Mouse (Mus musculus) neutrophil, adult 5-6 weeks (primary cell): ENCODE measurements around the gene Rcor2. TPM values are rescaled to one million over a fixed set of nuclear protein-coding genes. Genes with fewer than 3 reads are reported as not detected.

Experiments
- ATAC-seq: fragments of 151-379, 151-347 bp; 2 replicates; pipeline ENCODE4 v1.8.0; 2017; ENCODE audit warnings: mild to moderate bottlenecking, moderate TSS enrichment; ENCODE audit not compliant: insufficient number of reproducible peaks, poor library complexity, low FRiP score, severe bottlenecking; ENCODE audit errors: extremely low read depth
- total RNA-seq: library from RNA; stranded (forward); fragments of 200-1000 nt; gene quantifications from 2 replicates; pipeline ENCODE4 v1.2.3, GENCODE M21; 2017

Gene Rcor2
- total RNA-seq, 1 experiment from 2014 or later: 2.4 TPM

DNA sequence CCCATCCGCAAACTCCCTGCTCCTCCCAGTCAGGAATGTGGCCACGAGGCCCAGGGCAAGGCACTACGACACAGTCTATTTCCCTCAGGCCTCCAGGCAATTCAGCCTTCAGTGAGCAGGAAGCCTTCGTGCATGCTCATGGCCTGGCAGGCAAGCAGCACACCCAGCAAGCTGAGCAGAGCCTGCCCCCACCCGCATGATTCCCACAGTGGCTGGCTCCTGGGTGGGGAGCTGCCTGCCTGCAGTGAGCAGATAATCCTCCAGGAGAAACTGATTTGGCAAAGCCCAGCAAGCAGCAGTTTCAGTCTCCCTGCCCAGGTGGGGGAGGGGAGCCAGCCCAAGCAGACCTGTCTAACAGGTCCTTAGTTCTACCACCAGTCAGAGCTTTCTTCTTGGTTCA lies 43.6 kb downstream of the Rcor2 start:
- no peak for ATAC-seq

DNA sequence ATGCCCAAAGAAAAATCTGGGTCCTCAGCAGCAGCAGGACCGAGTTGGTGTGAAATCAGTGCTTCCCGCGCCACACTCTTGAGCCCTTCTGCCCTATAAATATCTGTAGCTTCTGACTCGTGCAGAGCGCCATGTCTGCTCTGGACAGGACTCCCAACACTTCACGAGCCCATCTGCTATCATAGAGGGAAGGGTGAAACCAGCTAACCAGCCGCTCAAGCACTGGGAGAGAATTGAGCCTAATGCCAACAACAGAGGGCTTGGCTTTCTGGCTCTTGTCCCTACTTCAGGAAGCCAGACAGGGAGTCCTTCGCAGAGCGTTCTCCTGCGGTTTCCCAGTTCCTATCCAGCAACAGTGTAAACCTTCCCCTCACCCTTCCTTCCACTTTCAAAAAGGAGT lies 44.2 kb downstream of the Rcor2 start:
- no peak for ATAC-seq

DNA sequence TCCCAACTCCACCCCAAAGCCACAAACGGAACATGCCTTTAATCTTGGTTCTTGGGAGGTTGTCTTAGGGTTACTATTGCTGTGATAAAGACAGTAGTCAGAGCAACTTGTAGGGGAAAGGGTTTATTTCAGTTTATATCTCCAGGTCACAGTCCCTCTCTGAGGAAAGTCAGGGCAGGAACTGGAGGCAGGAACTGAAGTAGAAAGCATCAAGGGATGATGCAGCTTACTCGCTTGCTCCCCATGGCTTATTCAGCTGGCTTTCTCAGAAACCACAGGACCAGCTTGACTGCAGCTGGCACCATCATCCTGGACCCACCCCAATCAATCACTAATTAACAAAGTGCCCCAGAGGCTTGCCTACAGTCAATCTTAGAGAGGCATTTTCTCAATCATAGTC lies 46.5 kb downstream of the Rcor2 start:
- ATAC-seq: no peak

DNA sequence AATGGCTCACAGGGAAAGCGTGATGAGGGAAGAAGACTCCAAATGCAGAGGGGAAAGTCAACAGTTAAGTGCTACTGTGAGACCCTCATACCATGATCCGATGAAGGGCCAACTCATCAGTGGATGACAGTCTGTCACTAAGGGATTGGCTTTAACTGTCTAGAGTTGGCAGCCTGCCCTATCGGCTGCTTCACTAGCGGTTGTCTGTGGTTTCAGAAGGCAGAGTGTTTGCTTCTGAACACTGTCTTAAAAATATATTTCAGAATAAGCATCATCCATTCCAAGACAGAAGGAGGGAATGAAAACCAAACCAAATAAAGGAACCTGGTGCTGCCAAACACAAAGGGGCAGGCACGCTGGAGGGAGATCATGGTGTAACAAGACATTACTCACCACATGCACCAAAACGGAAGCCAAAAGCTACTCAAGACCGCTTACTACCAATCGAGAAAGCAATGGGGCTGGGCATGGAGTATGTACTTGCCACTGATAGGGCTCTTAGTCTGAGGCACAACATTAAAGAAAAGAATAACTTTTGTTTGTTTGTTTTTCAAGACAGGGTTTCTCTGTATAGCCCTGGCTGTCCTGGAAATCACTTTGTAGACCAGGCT lies 48.0 kb downstream of the Rcor2 start:
- ATAC-seq: no peak

- no peak for ATAC-seq
These were observed 48.5 kb downstream of the Rcor2 start for GRCm38 (mm10) chr19:7315587-7315984.

GRCm38 (mm10) chr19:7316822-7317221 lies 49.7 kb downstream of the Rcor2 start:
- ATAC-seq: no peak

GRCm38 (mm10) chr19:7317716-7318115 lies 50.6 kb downstream of the Rcor2 start:
- ATAC-seq: no peak

DNA sequence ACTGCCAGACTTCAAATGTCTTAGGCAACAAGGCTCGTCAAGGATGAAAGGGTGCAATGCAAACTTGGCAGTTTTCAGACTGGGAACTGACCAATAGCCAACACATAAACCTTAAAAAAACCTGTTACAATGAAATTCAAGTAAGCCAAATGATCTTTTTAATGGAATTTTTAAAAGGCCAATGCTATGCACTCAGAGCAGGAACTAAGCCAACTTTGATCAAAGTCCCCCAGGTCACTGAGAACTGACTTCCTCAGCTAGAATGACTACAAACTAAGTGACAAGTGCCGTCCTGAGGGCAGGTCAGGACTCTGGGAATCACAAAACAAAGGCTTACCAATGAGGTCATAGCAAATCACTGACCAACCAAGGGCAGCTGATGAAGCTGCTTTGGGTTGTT lies 53.1 kb downstream of the Rcor2 start:
- ATAC-seq: no peak

DNA sequence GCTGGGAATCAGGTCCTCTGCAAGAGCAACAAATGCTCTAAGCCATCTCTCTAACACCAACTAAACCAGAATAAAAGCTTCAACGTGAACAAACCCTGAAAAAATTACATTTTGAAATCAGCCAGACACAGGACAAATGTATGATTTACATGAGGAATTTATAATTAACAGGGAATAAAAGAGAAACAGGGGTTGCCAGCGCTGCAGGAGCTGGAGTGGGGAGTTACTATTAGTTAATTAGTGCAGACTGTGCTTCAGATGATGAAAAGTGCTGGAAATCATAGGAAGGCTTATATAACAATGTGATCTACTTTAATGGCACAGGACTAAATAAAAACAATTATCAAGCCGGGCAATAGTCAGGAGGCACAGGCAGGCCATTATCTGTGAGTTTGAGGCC lies 54.3 kb downstream of the Rcor2 start:
- ATAC-seq: no peak

Other genes starting within 250 kb of the Rcor2 start
- 211 and 225 TPM in 2 replicates for gene Fermt3, start 247.9 kb upstream of the Rcor2 start, total RNA-seq
- gene Stip1, start 227.4 kb upstream of the Rcor2 start, total RNA-seq: 73.9 and 81.6 TPM in 2 replicates
- 1.2 and 3.7 TPM in 2 replicates for gene Macrod1, start 210.5 kb upstream of the Rcor2 start, total RNA-seq
- 0.12 TPM in 1 of 2 replicates, not detected in the other for gene Flrt1, start 161.6 kb upstream of the Rcor2 start, total RNA-seq
- 45.5 and 48.9 TPM in 2 replicates for gene Otub1, start 61.0 kb upstream of the Rcor2 start, total RNA-seq
- gene Cox8a, start 49.7 kb upstream of the Rcor2 start, total RNA-seq: 208 and 218 TPM in 2 replicates
- 19.6 and 24.4 TPM in 2 replicates for gene Naa40, start 26.1 kb upstream of the Rcor2 start, total RNA-seq
- gene Mark2, start 74.5 kb downstream of the Rcor2 start, total RNA-seq: 96.4 and 114 TPM in 2 replicates
- gene Spindoc, start 115.7 kb downstream of the Rcor2 start, total RNA-seq: 8.7 and 9.3 TPM in 2 replicates
- 2.5 and 2.8 TPM in 2 replicates for gene 2700081O15Rik, start 150.3 kb downstream of the Rcor2 start, total RNA-seq
- gene Rtn3, start 216.0 kb downstream of the Rcor2 start, total RNA-seq: 69.4 and 71.8 TPM in 2 replicates
- gene Atl3, start 226.7 kb downstream of the Rcor2 start, total RNA-seq: 35.8 and 36.1 TPM in 2 replicates